Mouse (Mus musculus): ENCODE results near the gene Olfr1341. TPM values are rescaled to one million over a fixed set of nuclear protein-coding genes. Genes with fewer than 3 reads are reported as not detected.

Gene Olfr1341
- 0.32 TPM in 1 of 3 replicates, not detected in the others for total RNA-seq (2017)

GRCm38 (mm10) chr4:118703223-118703622 is at the start of gene Olfr1341:
Gene Olfr1341 (plus strand): TSS chr4:118703523.
- ATAC-seq (replicated peaks; ENCODE audit: insufficient number of reproducible peaks, low FRiP score, low TSS enrichment, poor library complexity, severe bottlenecking): no peak

GRCm38 (mm10) chr4:118658652-118659051 is 44.7 kb upstream of the Olfr1341 start, which contains the start of gene Olfr62:
Gene Olfr62 (plus strand): TSS chr4:118658952.
- ATAC-seq (replicated peaks; ENCODE audit: insufficient number of reproducible peaks, low FRiP score, low TSS enrichment, poor library complexity, severe bottlenecking): no peak

- ATAC-seq (replicated peaks; ENCODE audit: insufficient number of reproducible peaks, low FRiP score, low TSS enrichment, poor library complexity, severe bottlenecking): no peak
These were observed 16.2 kb upstream of the Olfr1341 start for GRCm38 (mm10) chr4:118687086-118687485.

- ATAC-seq (replicated peaks; ENCODE audit: insufficient number of reproducible peaks, low FRiP score, low TSS enrichment, poor library complexity, severe bottlenecking): no peak
These were observed 10.8 kb upstream of the Olfr1341 start, which contains the start of gene Olfr1342 for GRCm38 (mm10) chr4:118692412-118692973. Gene Olfr1342 (minus strand): TSS chr4:118692756.

- no peak for ATAC-seq (replicated peaks; ENCODE audit: insufficient number of reproducible peaks, low FRiP score, low TSS enrichment, poor library complexity, severe bottlenecking)
These were observed 9.5 kb upstream of the Olfr1341 start for GRCm38 (mm10) chr4:118693812-118694211.

- no peak for ATAC-seq (replicated peaks; ENCODE audit: insufficient number of reproducible peaks, low FRiP score, low TSS enrichment, poor library complexity, severe bottlenecking)
These were observed 4.8 kb downstream of the Olfr1341 start for GRCm38 (mm10) chr4:118708086-118708485.

- ATAC-seq (replicated peaks; ENCODE audit: insufficient number of reproducible peaks, low FRiP score, low TSS enrichment, poor library complexity, severe bottlenecking): no peak
These were observed 8.3 kb downstream of the Olfr1341 start for GRCm38 (mm10) chr4:118711656-118712055.

GRCm38 (mm10) chr4:118719838-118720237 is 16.5 kb downstream of the Olfr1341 start, which contains the start of gene Olfr1340:
Gene Olfr1340 (plus strand): TSS chr4:118720138.
- no peak for ATAC-seq (replicated peaks; ENCODE audit: insufficient number of reproducible peaks, low FRiP score, low TSS enrichment, poor library complexity, severe bottlenecking)

- ATAC-seq (replicated peaks; ENCODE audit: insufficient number of reproducible peaks, low FRiP score, low TSS enrichment, poor library complexity, severe bottlenecking): no peak
These were observed 18.6 kb downstream of the Olfr1341 start for GRCm38 (mm10) chr4:118721742-118722483.

- ATAC-seq (replicated peaks; ENCODE audit: insufficient number of reproducible peaks, low FRiP score, low TSS enrichment, poor library complexity, severe bottlenecking): no peak
These were observed 28.6 kb downstream of the Olfr1341 start, which contains the start of gene Olfr1339 for GRCm38 (mm10) chr4:118731875-118732274. Gene Olfr1339 (plus strand): TSS chr4:118732175.

- ATAC-seq (replicated peaks; ENCODE audit: insufficient number of reproducible peaks, low FRiP score, low TSS enrichment, poor library complexity, severe bottlenecking): no peak
These were observed 36.3 kb downstream of the Olfr1341 start for GRCm38 (mm10) chr4:118739574-118739973.

- ATAC-seq (replicated peaks; ENCODE audit: insufficient number of reproducible peaks, low FRiP score, low TSS enrichment, poor library complexity, severe bottlenecking): no peak
These were observed 37.8 kb downstream of the Olfr1341 start for GRCm38 (mm10) chr4:118740988-118741698.

GRCm38 (mm10) chr4:118741881-118742280 is 38.6 kb downstream of the Olfr1341 start:
- no peak for ATAC-seq (replicated peaks; ENCODE audit: insufficient number of reproducible peaks, low FRiP score, low TSS enrichment, poor library complexity, severe bottlenecking)

GRCm38 (mm10) chr4:118758637-118759036 is 55.3 kb downstream of the Olfr1341 start, which contains the start of gene Olfr1338:
Gene Olfr1338 (minus strand): TSS chr4:118758737.
- no peak for ATAC-seq (replicated peaks; ENCODE audit: insufficient number of reproducible peaks, low FRiP score, low TSS enrichment, poor library complexity, severe bottlenecking)

Other genes starting within 250 kb of the Olfr1341 start
- 3.2 TPM in 1 of 3 replicates, not detected in the others for gene Mpl, start 246.0 kb upstream of the Olfr1341 start, total RNA-seq (2017)
- gene Tie1, start 213.5 kb upstream of the Olfr1341 start, total RNA-seq (2017): 0.10 TPM in 1 of 3 replicates, not detected in the others
- gene 2610528J11Rik, start 176.5 kb upstream of the Olfr1341 start, total RNA-seq (2017): not detected in 3 replicates
- gene Tmem125, start 159.5 kb upstream of the Olfr1341 start, total RNA-seq (2017): not detected in 3 replicates
- not detected in 3 replicates for gene Cfap57, start 82.7 kb upstream of the Olfr1341 start, total RNA-seq (2017)
- gene Ebna1bp2, start 82.7 kb upstream of the Olfr1341 start, total RNA-seq (2017): 40.9 to 70.6 TPM (median 54.9 TPM) in 3 replicates
- gene Olfr62, start 44.6 kb upstream of the Olfr1341 start, total RNA-seq (2017): not detected in 3 replicates
- gene Olfr1342, start 10.8 kb upstream of the Olfr1341 start, total RNA-seq (2017): not detected in 3 replicates
- gene Olfr1340, start 16.6 kb downstream of the Olfr1341 start, total RNA-seq (2017): not detected in 3 replicates
- not detected in 3 replicates for gene Olfr1339, start 28.7 kb downstream of the Olfr1341 start, total RNA-seq (2017)
- gene Olfr1338, start 55.2 kb downstream of the Olfr1341 start, total RNA-seq (2017): not detected in 3 replicates
- not detected in 3 replicates for gene Olfr1337, start 79.1 kb downstream of the Olfr1341 start, total RNA-seq (2017)
- not detected in 3 replicates for gene Olfr1335, start 106.4 kb downstream of the Olfr1341 start, total RNA-seq (2017)
- gene Olfr1333, start 132.8 kb downstream of the Olfr1341 start, total RNA-seq (2017): not detected in 3 replicates
- gene Olfr1331, start 161.1 kb downstream of the Olfr1341 start, total RNA-seq (2017): not detected in 3 replicates
- not detected in 3 replicates for gene Olfr1330, start 185.1 kb downstream of the Olfr1341 start, total RNA-seq (2017)
- gene Olfr1329, start 213.9 kb downstream of the Olfr1341 start, total RNA-seq (2017): not detected in 3 replicates
- not detected in 3 replicates for gene Olfr1328, start 235.1 kb downstream of the Olfr1341 start, total RNA-seq (2017)

All from monocyte, adult 5-6 weeks (primary cell).